Mouse (Mus musculus) mature B cell (primary cell): Measurements from ENCODE around the gene Rptor.

Experiments used
- in situ Hi-C: fragments of 300-500 bp; cut with MboI; formaldehyde crosslinking; loops from 2 replicates; pipeline ENCODE4 v1.14.3; 2019

Gene Rptor

DNA sequence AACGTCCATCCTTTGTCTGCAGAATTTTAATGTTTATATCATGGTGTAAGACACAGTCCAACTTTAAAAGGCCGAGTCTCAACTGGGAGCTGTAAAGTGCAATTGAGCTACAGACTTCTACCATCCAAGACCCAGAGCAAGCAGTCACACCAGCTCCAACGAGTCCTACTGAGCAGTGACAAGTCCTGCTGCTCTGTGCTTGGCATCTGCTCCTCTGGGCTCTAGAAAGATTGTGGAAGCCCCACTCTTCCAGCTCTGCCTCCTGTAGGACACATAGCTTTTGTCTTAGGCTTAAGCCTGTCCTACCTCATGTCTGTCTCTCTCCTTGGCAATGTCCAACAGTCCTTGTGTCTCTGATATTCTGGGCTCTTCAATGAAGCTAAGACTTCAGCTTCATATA, 84.6 kb downstream of the Rptor start:
- in situ Hi-C loops: no loop called here

DNA sequence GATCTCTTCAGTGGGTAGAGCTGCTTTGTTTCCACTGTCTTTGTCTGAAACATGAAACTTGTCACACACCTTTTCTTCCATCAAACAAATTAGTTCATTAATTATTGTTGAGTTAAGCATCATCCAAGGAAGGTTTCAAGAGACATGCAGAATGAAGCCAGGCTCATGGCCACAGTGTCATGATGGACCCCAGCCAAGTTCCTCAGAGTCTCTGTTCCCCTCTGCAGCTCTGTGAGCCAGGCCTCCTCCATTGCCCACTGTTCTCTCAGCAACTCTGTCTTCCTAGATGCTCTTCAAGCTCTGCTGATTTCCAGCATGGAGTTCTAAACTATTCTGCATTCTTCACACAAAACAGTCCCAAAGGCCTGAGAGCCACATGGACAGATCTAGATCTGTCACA, 85.3 kb downstream of the Rptor start:
- in situ Hi-C loops: no loop called here

DNA sequence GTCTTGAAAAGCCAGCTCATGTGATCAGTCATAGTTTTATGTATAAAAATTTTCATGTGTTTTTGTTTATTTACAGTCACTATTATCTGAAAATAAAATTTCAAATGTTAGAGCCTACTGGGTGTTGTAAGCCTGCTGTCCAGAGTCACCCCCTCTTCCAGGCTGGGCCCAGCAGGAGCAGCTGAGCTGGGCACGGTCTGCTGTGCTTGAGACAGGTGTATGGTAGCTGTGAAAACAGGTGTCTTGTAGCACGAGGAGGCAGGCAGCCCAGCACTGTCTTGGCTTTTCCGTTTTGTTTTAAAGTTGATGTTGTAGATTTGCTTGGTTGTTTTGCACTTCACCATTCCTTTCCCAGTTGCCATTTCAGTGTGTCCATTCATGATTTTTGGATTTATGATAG, 87.2 kb downstream of the Rptor start:
- in situ Hi-C loops: no loop called here

DNA sequence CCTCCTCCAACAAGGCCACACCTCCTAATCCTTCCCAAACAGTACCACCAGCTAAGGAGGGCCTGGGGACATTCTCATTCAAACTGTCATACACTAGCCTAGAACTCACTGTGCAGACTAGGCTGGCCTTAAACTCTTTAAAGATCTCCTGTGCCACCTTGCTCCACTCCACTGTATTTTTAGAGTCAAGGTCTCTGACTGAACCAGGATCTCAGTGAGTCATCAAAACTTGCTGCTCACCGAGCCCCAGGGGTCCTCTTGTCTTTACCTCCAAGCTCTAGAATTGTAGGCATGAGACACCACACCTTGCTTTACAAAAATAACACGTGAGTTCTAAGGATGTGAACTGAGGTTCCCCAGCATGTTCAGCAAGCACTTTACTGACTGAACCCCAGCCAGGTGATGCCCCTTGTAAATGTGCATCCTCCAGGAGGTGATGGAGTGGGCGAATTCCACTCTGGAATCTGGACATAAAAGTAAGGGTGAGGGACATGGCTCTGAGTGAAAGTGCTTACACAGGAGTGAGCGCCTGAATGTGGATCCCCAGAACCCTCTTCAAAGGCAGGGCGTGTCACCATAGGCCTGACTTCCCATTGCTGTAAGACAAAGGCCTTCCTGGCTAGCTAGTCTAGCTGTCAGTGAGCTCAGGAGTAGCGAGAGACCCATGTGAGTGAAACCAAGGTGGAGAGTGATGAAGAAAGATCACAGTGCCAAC, 89.6 kb downstream of the Rptor start:
- in situ Hi-C loops: no loop called here

DNA sequence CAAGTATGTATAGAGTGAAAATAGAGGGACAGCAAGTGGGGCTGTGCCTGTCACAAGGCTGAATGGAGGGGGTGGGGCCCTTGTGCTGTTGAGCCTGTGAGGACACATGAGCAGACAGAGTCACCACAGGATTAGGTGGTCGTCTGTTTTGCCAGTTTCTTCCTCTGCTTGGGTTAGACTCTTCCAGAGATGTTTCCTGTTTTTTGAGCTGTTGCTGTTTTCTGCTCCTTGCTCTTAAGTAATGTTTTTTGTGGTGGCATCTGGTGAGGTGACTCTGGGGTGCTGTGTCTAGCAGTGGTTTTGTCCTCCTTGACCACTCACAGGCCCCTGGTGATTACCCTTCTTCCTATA, 90.2 kb downstream of the Rptor start:
- in situ Hi-C loops: no loop called here

DNA sequence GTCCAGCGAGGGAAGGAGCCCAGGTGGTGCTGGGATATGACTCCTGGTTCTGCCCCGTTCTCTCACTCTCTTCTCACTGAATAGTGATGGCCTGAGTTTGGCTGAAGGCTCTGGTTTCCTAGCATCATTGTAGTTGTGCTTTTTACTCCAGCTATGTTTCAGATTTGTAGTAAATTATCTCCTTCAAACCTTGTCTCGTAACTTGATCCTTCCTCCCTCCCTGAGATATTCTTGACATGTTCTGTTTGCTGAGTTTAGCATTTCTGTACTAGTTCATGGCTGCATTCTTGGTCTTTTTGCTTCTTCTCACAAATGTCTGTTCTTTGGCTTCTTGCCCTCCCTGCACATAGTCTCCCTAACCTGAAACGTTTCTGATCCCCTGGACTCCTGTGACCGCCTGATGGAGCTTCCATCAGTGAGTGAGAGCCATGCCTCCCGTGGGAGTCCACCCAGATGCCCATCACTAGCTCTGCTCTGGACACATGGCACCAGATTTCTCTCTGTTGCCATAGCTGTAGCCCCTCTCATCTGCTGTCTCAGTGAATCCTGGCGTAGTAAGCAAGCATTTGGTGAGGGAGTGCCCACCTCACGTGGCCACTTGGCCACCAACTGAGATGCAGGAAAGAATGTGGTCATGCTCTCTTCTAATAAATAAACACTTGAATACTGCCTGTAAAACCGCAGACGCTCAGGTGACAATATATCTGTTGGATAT, 91.6 kb downstream of the Rptor start:
- in situ Hi-C loops: no loop called here

DNA sequence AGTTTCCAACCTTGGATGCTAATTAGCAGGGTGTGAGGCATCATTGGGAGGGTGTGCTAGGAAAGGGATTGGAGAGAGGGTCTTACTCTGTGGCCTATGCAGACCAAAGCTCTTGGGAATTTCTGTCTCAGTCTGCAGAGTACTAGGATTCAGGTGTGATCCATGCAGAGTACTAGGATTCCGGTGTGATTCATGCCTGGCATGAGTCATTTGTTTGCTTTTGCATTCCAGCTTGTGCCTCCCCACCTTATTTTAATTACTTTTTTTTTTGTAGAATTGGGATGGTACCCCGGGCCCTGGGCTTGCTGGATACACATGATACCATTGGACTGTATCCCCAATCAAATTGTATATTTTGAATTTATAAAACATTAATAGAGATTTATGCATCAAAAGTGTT, 93.7 kb downstream of the Rptor start:
- in situ Hi-C loops: no loop called here

DNA sequence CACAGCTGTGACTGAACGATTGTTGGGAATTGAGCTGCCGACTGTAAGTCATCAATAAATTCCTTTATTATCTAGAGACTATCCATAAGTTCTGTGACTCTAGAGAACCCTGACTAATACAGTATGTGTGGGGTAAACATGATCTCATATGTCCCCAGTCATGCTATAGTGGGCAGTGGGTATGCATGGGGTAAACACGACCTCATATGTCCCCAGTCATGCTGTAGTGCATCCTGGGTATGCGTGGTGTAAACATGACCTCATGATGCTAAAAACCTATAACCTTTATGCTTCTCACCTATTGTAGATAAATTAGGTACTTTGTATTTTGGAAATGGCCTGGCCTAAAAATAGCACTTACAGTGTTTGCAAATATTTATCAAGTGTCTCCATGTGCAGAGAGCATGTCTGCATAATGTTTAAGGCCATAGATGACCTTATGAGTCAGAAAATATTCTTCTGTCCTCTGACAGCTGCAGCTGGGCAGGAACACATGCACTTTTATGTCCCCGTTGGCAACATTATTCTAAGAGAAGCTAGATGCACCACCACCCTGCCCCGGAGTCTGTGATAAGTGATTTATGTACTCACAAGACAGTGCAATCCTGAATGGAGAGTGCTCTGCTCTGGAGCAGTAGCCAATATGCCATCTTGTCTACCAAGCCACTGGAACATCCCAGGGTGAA, 102.8 kb downstream of the Rptor start:
- in situ Hi-C loops: no loop called here

DNA sequence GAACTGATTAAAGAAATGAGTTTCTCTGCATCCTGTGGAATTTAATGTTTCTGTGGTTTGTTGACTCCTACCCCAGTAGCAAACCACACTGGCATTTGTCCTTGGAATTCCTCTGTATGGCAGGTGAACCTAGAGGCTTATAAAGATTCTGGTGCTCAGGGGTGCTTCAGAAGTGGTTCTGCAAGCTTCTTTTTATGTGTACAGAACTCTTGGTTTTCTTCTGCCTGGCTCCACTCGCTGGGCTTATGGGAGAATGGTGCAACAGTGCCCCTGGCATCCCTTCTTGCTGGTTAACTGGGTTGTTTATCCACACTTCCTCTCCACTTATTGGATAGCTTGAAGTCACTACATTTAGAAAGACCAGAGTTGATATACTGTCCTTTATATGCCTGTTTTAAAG, 104.6 kb downstream of the Rptor start:
- in situ Hi-C loops: no loop called here

DNA sequence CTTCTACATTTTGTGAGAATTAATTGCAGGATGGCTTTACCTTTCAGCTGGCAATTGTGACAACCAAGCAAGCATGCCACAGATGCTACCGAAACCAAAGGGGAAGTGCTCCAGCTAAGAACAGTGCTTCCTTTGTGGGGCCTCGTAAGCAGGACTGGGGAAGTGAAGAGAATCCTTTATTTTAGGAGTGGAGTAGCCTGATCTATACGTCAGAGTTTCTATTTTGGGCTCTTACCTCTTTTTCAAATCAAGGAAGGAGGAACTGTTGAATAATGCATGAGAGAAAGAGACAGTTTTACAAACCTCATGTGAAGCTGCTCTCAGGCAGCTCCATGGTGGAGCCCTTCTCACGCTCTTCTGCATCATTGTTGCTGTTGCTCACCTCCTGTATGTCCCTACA, 106.5 kb downstream of the Rptor start:
- in situ Hi-C loops: no loop called here

DNA sequence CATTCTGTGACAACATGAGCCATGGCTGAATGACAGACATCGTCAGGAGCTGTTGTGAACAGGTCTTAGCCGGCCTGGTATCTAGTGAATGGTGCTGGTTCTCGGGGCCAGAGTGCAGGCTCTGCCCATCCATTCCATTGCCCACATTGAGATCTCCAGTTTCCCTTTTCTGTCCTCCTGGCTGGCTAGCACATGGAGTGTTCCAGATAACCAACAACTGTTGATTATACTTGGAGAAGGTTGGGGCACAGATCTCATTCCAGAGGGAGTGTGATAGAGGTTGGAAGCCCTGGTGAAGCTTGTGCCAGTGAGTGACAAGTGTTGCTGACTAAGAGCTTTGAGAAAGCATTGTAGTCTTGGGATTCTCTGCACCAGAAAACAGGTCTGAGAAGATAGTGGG, 107.6 kb downstream of the Rptor start:
- in situ Hi-C loops: no loop called here

DNA sequence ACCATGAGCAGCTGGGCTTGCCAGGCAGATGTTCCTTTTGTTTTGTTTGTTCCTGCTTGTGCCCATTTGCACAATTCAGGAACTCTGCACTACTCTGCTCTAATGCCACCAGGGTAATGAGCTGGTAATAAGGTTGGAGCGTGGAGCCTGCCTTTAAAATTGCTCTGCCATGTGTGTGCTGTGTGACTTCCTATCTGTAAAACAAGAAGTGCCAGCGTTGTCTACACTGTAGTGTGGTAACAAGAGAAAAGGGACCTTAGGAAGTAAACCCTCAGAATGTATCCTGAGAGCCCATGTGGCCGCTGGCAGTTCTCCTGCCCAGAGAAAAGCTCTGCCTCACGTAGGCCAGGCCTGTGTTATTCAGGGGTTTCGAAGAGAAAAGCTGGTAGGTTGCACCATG, 108.1 kb downstream of the Rptor start:
- in situ Hi-C loops: no loop called here

DNA sequence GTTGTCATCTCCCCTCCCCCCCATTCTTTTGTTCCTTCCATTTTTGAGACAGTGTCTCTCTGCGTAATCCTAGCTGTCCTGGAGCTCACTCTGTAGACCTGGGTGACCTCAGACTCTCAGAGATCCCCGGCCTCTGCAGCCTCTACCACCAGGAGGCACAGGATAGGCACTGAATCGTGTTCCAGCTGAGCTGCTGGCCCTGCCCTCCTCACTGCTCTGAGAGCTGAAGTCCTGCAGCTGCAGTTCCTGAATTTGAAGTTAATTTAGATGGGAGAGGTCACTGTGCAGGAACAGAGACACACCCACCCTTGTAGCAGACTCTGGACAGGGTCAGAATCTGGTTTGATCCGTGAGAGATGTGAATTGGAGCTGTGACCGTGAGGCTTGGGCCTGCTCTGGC, 112.7 kb downstream of the Rptor start:
- in situ Hi-C loops: no loop called here

DNA sequence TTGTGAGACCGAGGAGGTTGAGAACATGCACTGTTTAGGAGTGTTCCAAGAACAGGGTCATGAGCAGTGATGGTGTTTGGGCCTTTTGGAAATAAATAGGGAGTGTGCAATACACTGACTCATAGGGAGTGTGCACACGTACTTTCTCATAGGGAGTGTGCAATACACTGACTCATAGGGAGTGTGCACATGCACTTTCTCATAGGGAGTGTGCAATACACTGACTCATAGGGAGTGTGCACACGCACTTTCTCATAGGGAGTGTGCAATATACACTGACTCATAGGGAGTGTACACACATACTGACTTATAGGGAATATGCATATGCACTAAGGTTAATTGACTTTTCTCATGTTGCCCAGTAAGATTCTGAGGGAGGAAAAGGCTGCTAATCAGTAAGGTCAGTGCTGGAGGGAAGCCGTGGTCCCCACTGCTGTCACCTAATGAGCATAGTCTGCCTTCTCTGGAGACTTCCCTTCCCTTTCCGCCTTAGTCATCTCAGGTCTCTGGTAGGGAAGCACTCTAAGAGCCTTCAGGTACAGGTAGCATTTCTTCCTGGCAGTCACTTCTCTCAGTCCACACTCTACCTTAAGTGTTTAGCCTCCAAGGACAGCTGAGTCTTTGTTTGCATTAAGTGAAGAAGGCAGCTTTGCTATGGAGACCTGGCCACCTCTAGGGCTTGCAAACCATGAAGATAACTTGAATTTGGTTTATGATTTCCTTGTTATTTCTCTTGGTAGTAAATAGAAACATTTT, 113.3 kb downstream of the Rptor start:
- in situ Hi-C loops: no loop called here

DNA sequence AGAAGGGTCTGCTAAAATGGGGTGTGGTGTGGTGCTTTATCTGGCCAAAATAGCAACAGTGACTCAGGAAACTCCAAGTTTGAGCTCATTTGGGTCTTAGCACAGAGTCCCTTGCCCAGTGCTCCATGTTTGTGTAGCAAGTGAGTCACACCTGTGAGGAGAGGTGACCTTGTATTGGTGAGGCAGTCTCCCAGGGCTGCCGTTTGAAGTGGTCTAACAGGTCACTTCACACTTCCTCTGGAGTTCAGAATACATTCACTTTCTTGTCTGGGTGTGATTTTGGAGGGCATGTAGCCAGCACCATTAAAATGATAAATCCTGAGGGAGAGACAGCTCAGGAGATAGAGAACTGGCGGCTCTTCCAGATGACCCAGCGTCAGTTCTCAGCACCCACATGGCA, 115.4 kb downstream of the Rptor start:
- in situ Hi-C loops: no loop called here

DNA sequence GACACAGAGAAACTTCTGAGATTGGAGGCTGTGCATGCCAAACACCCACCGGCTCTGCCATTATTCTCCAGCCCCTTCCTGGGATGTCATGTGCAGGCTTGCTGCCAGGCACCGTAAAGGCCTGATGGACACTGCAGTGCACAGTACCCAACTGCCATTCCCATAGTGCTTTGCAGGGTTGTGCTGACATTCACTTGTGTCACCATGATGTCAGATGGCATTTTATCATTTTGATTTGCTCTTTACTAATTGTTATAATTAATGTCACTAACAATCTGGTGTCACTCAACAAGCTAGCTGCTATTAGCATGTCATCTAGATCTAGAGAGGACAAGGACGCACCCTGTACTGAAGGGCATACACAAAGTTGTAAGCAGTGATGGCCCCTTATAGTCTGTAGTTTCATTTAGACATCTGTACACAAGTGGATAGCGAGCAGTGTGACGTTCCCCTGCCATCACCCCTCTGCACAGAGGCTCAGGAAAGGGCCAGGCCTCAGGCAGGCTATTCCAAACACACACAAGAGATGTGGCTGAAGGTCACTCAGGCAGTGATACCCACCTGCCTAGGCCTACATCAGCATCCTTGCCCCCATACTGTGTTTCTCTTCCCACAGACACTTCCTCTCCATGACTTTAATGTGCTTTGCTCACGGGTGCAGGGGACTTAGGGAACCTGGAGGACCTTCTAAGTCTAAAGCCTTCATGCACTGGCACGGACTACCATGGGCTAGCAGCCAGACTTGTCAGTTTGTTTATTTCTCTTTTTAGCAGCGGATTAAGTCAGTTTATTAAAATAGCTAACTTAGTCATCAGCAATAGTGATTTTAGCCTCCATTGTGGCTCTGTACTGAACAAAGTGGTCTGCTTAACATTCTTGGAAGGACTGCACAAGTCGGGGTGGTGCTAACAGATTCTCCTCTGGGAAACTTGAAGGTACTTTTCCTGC, 117.7 kb downstream of the Rptor start:
- in situ Hi-C loops: no loop called here

DNA sequence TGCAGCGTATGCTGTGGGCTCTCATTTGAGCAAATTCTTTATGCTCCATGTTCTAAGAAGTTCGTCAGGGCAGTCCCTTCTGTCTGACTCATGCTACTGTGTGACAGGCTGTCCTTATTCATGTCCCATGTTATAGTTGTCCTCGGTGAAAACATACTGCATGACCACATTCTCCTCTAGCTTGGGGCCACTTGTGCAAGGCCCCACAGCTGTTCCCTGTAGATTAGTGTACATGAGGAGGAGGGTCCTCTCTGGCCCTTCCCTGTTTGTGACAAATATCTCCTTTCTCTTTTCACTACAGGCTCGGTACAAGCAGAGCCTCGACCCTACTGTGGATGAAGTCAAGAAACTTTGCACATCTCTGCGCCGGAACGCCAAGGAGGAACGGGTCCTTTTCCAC, 122.0 kb downstream of the Rptor start:
- in situ Hi-C loops: no loop called here

DNA sequence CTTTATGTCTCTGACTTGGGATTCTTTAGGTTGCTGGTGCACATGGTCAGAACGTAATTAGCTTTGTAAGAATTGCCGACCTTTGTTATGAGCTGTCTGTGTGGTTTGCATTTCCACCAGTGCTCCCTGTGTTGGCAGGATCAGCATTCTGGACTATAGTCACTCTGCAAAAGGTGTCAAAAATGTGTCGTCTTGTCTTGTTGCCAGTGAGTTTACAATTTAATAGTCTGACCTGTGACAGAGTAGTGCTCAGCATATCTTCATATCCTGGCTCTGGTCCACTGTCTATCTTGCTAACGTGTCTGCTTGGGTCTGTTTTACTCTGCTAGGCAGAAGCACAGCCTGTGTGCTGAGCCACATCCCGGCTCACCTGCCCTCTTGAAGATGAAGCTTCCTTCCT, 128.7 kb downstream of the Rptor start:
- in situ Hi-C loops: no loop called here

DNA sequence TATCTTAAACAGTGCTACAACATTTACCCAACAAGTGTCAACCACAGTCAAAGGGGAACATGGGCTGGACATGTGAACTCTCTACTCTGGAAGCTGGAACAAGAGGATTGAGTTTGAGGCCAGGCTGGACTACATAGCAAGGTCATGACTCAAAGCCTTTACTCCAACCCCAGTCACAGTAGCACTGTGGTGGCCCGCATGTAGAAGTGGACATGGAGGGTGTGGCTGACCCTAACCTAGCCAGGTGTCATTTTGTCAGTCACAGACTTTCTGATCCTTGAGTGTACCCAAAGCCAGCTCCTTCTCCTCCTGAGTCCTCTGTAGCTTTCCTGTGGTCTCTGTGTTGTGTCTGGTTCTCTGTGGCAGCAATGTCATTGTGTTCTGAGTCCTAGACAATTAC, 129.7 kb downstream of the Rptor start:
- in situ Hi-C loops: no loop called here

DNA sequence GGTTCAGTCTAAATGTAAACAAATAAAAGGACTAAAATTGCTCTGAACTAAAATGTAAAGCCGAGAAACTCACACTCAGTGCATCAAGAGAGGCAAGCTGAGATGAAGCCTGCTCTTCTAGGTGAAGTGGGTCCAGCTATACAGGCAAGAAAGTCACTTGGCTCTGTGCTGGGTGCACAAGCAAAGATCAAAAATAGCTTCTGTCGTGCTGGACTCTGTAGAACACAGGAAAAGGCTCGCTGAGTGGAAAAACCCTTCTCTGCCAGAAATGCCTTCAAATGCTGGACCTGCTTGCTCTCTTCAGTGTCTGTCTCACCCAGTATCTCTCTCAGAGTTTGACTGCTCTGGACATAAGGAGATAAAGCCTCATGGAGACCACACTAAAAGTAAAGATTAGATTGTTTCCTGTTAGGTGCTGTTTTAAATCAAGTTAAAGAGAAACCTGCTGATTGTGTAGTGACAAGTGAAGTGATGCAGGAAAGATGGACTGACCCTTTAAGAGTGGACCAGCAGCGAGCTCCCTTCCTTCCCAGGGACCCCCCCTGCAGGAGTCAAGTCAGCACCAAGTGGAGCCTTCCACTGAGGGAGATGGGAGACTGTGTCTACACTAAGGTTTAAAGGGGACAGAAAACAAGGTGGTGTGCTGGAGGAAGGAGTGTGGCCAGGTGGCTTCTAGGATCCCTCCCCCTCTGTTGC, 130.4 kb downstream of the Rptor start:
- in situ Hi-C loops: no loop called here

DNA sequence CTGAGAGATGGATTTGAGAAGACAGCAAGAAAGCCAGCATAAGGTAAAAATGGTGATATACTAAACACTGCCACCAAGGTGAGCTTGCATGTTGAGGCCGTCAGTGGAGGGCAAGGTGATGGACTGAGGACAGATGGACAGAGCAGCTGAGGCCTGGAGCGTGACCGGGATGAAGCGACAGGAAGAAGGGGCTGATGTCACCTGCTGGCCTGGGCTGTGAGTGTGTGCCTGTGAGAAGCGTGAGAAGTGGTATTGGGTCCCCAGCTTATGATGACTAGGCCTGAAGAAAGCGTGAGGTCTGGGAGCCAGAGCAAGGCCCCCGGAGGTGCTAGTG, 130.9 kb downstream of the Rptor start:
- in situ Hi-C loops: no loop called here
